Mouse (Mus musculus): ENCODE results near the gene Prkd2. TPM values are rescaled to one million over a fixed set of nuclear protein-coding genes. Genes with fewer than 3 reads are reported as not detected.
A peak's percentile ranks its signal among the peaks of the same experiment; 100 is the strongest.

Prkd2 gene
- polyA plus RNA-seq, 1 experiment from 2014 or later: 3.2 TPM

DNA sequence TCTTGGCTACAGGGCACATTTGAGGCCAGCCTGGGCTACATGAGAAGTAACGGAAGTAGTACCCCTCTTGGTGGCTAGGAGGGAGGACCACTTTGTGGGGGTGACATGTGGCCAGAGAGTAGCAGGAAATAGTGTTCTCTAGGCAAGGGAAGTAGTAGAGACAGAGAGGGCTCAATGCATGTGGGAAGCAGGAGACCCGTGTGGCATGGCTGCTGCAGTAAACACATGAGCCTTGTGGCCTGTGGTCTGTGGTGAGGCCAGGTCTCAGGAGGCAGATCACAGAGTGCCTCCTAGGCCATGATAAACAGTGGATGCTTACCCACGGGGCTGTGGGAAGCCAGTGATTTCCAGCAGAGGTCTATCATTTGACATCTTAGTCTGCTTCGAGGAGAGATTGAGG, 15.4 kb upstream of the Prkd2 start:
- H3K4me1 ChIP-seq (replicated peaks): peaks cover 22% of the 10 kb centered on the region
- 55% methylated on average over 4 of the region's 4 CpGs for WGBS (ENCODE audit: insufficient replicate concordance)
- peaks cover 97% of the 10 kb centered on the region for H3K36me3 ChIP-seq (replicated peaks)
- no peaks in the 10 kb centered on the region for H3K27me3 ChIP-seq
- H3K9ac ChIP-seq: no peak overlapping the region
- H3K9me3 ChIP-seq (replicated peaks): no peaks in the 10 kb centered on the region
- ATAC-seq (ENCODE audit: insufficient read depth): no peak
- no peak overlapping the region for H3K4me3 ChIP-seq (replicated peaks)
- H3K27ac ChIP-seq (replicated peaks): no peak overlapping the region
- no peak overlapping the region for H3K4me2 ChIP-seq

- no peak overlapping the region for H3K27ac ChIP-seq (replicated peaks)
- H3K4me2 ChIP-seq: no peak overlapping the region
- no peak overlapping the region for H3K9ac ChIP-seq
- 75% methylated on average over 9 of the region's 9 CpGs for WGBS (ENCODE audit: insufficient replicate concordance)
- H3K36me3 ChIP-seq (replicated peaks): peaks cover 98% of the 10 kb centered on the region
- no peaks in the 10 kb centered on the region for H3K27me3 ChIP-seq
- peaks cover 17% of the 10 kb centered on the region for H3K4me1 ChIP-seq (replicated peaks)
- no peaks in the 10 kb centered on the region for H3K9me3 ChIP-seq (replicated peaks)
- no peak overlapping the region for H3K4me3 ChIP-seq (replicated peaks)
- ATAC-seq (ENCODE audit: insufficient read depth): 0 out of 2 replicates have a peak, but pooled peaks have one; percentile 32
Observed at GRCm38 (mm10) chr7:16830449-16830848, 12.3 kb upstream of the Prkd2 start.

DNA sequence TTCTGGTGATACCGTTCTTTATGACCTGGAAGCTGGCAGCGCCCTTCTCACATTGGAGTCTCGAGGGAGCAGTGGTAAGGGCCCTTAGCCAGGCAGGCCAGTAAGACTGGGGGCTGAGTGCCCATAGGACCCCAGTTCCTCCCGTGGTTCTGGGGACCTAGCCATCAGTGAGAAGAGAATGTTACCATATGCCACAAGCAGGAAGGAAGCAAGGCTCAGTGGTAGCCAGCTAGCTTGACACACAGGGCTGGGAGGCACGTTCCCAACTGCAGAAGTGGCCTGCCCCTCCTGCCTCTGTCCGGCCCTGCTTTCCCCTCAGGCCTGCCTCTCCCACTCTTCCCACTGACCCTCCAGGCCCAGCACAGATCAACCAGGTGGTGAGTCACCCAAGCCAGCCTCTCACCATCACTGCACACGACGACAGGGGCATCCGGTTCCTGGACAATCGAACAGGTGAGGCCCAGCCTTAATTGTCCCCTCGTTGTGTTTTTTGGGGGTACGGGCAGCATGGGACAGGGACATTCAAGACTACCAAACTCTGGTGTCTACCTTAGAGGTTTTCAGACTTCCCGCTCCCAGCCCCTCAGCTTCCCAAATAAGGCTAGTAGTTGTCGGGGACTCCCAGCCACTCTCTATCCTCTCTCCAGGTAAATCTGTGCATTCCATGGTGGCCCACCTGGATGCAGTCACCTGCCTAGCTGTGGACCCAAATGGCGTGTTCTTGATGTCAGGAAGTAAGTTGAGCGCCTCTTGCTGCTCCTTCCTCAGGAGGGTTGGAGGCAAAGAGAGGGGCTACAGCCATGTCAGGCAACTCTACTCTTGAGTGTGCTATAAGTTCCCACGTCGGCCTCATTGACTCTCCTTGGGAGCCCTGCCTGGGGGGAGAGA, 4.5 kb upstream of the Prkd2 start:
- H3K36me3 ChIP-seq (replicated peaks): peaks cover 75% of the 10 kb centered on the region

GRCm38 (mm10) chr7:16838804-16839426, 3.8 kb upstream of the Prkd2 start:
- H3K36me3 ChIP-seq (replicated peaks): peaks cover 68% of the 10 kb centered on the region
- 40% methylated on average over 6 of the region's 6 CpGs for WGBS (ENCODE audit: insufficient replicate concordance)
- ATAC-seq (ENCODE audit: insufficient read depth): no peak

More for the DNA sequence above, 4.5 kb upstream of the Prkd2 start:
- H3K4me1 ChIP-seq (replicated peaks): peaks cover 40% of the 10 kb centered on the region
- H3K4me2 ChIP-seq: no peak overlapping the region
- H3K27me3 ChIP-seq: no peaks in the 10 kb centered on the region
- no peak overlapping the region for H3K9ac ChIP-seq
- H3K4me3 ChIP-seq (replicated peaks): no peak overlapping the region
- no peak for ATAC-seq (ENCODE audit: insufficient read depth)
- 77% methylated on average over 18 of the region's 18 CpGs for WGBS (ENCODE audit: insufficient replicate concordance)
- H3K27ac ChIP-seq (replicated peaks): no peak overlapping the region
- H3K9me3 ChIP-seq (replicated peaks): no peaks in the 10 kb centered on the region

GRCm38 (mm10) chr7:16839427-16840108, 3.1 kb upstream of the Prkd2 start:
- Histone ChIP-seq H3K27me3 (no peaks in the 10 kb centered on the region), H3K9ac (no peak overlapping the region), H3K9me3 (replicated peaks) (no peaks in the 10 kb centered on the region), H3K4me2 (no peak overlapping the region), H3K36me3 (replicated peaks) (peaks cover 61% of the 10 kb centered on the region), H3K4me1 (replicated peaks) (peaks cover 54% of the 10 kb centered on the region), H3K4me3 (replicated peaks) (no peak overlapping the region), H3K27ac (replicated peaks) (no peak overlapping the region)
- 78% methylated on average over 12 of the region's 12 CpGs for WGBS (ENCODE audit: insufficient replicate concordance)
- ATAC-seq (ENCODE audit: insufficient read depth): no peak

More at GRCm38 (mm10) chr7:16838804-16839426, 3.8 kb upstream of the Prkd2 start:
- Histone ChIP-seq H3K27ac (replicated peaks) (no peak overlapping the region), H3K27me3 (no peaks in the 10 kb centered on the region), H3K9ac (no peak overlapping the region), H3K4me1 (replicated peaks) (peaks cover 47% of the 10 kb centered on the region), H3K4me2 (no peak overlapping the region), H3K9me3 (replicated peaks) (no peaks in the 10 kb centered on the region), H3K4me3 (replicated peaks) (no peak overlapping the region)

GRCm38 (mm10) chr7:16840109-16840491, 2.6 kb upstream of the Prkd2 start:
- 84% methylated on average over 2 of the region's 2 CpGs for WGBS (ENCODE audit: insufficient replicate concordance)
- Histone ChIP-seq H3K27me3 (no peaks in the 10 kb centered on the region), H3K9me3 (replicated peaks) (no peaks in the 10 kb centered on the region), H3K4me1 (replicated peaks) (peaks cover 59% of the 10 kb centered on the region), H3K36me3 (replicated peaks) (peaks cover 56% of the 10 kb centered on the region), H3K4me2 (no peak overlapping the region), H3K9ac (no peak overlapping the region), H3K4me3 (replicated peaks) (no peak overlapping the region), H3K27ac (replicated peaks) (no peak overlapping the region)
- ATAC-seq (ENCODE audit: insufficient read depth): no peak

- peaks cover 51% of the 10 kb centered on the region for H3K36me3 ChIP-seq (replicated peaks)
- 52% methylated on average over 4 of the region's 4 CpGs for WGBS (ENCODE audit: insufficient replicate concordance)
- H3K4me1 ChIP-seq (replicated peaks): peaks cover 67% of the 10 kb centered on the region
- no peak for ATAC-seq (ENCODE audit: insufficient read depth)
- H3K4me2 ChIP-seq: no peak overlapping the region
- H3K4me3 ChIP-seq (replicated peaks): no peak overlapping the region
- no peaks in the 10 kb centered on the region for H3K27me3 ChIP-seq
- peak overlapping the region; percentile 79; the same call in 1 of the 2 replicates for H3K27ac ChIP-seq (replicated peaks)
- H3K9me3 ChIP-seq (replicated peaks): no peaks in the 10 kb centered on the region
- no peak overlapping the region for H3K9ac ChIP-seq
Observed at GRCm38 (mm10) chr7:16841078-16841477, 1.6 kb upstream of the Prkd2 start.

DNA sequence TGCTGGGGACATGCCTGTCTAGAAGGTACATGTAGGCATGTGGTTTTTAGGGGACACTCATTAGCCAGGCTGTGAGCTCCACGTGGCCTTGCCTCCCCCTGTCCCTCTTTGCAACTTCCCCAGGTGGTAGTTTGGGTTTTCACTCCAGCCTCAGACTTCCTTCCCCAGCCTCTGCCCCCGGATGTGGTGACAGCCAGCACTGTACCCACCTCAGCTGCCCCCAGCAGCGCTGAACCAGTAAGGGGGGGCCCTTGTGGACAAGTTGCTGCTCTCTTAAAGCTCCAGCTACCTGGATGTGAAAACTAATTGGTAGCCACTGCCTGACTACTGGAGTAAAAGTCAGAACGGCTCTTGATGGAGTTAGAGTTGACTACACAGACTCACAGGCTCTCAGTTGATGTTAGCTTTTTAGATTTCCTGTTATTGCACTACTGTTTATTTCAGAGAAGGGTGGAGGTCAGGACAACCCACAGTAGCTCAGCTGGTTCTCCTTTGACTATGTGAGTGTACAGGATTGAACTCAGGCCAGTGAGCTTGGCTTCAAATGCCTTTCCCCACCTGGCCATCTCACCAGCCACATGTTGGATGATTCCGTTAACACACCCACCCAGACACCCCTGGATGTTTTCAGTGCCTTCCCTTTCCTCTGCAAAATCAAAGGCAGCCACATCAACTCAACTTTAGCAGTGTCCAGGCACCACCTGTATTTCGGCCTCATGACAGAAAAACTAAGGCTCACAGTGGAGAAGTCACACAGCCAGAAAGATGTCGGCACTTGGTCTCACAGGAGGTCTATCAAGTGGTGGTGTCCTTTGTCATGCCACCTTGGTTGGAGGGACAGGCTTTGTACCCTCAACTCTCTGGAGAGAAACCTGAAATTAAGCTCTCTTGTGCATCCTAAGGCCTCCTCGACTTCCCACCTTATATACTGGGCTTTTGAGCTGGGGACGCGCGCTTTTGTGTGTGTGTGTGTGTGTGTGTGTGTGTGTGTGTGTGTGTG, 841 bp upstream of the Prkd2 start:
- no peaks in the 10 kb centered on the region for H3K27me3 ChIP-seq
- H3K4me2 ChIP-seq: peak overlapping the region; percentile 95
- peaks cover 67% of the 10 kb centered on the region for H3K4me1 ChIP-seq (replicated peaks)
- 29% methylated on average over 11 of the region's 11 CpGs for WGBS (ENCODE audit: insufficient replicate concordance)
- H3K9ac ChIP-seq: peak overlapping the region; percentile 82; the same call in 1 of the 2 replicates
- peak overlapping the region; percentile 77 for H3K4me3 ChIP-seq (replicated peaks)
- ATAC-seq (ENCODE audit: insufficient read depth): no peak
- peaks cover 47% of the 10 kb centered on the region for H3K36me3 ChIP-seq (replicated peaks)
- H3K27ac ChIP-seq (replicated peaks): peak overlapping the region; percentile 79
- H3K9me3 ChIP-seq (replicated peaks): no peaks in the 10 kb centered on the region

DNA sequence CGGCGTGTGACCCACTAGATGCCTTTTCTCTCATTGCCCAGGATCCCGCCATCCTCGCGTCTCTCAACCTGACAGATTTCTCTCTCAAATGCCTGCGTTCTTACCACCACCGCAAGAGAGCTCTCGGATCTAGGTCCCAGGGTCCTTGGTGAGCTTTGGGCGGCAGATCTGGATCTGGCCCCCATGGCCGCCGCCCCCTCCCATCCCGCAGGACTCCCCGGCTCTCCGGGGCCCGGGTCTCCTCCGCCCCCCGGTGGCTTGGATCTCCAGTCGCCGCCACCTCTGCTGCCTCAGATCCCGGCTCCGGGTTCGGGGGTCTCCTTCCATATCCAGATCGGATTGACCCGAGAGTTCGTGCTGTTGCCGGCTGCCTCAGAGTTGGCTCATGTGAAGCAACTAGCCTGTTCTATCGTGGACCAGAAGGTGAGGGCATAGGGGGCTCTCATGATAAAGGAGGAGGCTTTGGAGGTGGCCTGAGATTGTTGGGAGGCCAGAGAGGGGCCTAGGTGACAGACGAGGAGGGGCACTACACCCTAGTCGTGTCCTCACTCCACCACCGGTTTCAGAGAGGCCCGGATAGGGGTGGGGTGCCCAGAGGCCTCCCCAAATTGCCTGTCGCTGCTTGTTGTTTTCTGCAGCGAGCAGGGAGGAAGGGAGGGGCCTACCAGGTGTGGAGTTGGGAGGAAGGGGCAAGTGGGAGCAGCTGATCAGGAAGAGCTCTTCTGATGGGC, 904 bp downstream of the Prkd2 start:
- Histone ChIP-seq H3K36me3 (replicated peaks) (peaks cover 30% of the 10 kb centered on the region), H3K27me3 (no peaks in the 10 kb centered on the region), H3K4me2 (peak overlapping the region; percentile 95), H3K9ac (peak overlapping the region; percentile 82), H3K4me1 (replicated peaks) (peaks cover 61% of the 10 kb centered on the region), H3K27ac (replicated peaks) (peak overlapping the region; percentile 79), H3K4me3 (replicated peaks) (peak overlapping the region; percentile 77), H3K9me3 (replicated peaks) (no peaks in the 10 kb centered on the region)
- peak; percentile 37 for ATAC-seq (ENCODE audit: insufficient read depth)
- under 1% methylated on average over 33 of the region's 33 CpGs for WGBS (ENCODE audit: insufficient replicate concordance)

GRCm38 (mm10) chr7:16844696-16845071, 2.0 kb downstream of the Prkd2 start:
- no peaks in the 10 kb centered on the region for H3K27me3 ChIP-seq
- H3K9me3 ChIP-seq (replicated peaks): no peaks in the 10 kb centered on the region
- peak overlapping the region; percentile 56 for H3K27ac ChIP-seq (replicated peaks)
- ATAC-seq (ENCODE audit: insufficient read depth): no peak
- H3K4me2 ChIP-seq: peak overlapping the region; percentile 95
- H3K36me3 ChIP-seq (replicated peaks): peaks cover 24% of the 10 kb centered on the region
- peak overlapping the region; percentile 77 for H3K4me3 ChIP-seq (replicated peaks)
- peaks cover 56% of the 10 kb centered on the region for H3K4me1 ChIP-seq (replicated peaks)
- H3K9ac ChIP-seq: peak overlapping the region; percentile 59
- WGBS (ENCODE audit: insufficient replicate concordance): 9% methylated on average over 3 of the region's 3 CpGs
